Mouse (Mus musculus): ENCODE measurements at regions not wholly inside any gene's neighbourhood (a gene's known extent, or its start where the extent isn't known, plus 50 kb on each side); places are given as distances from the start of the nearest gene placed in this dataset.

- Histone ChIP-seq H3K4me2 (ENCODE audit: low read depth, low read length) (no peak overlapping the region), H3K27ac (ENCODE audit: low read depth) (no peak overlapping the region), H3K27me3 (ENCODE audit: insufficient read depth, low read length) (no peaks in the 10 kb centered on the region), H3K9ac (replicated peaks) (no peak overlapping the region), H3K4me1 (ENCODE audit: insufficient read depth) (peaks cover 66% of the 10 kb centered on the region), H3K36me3 (replicated peaks; ENCODE audit: insufficient read depth, low read length) (no peaks in the 10 kb centered on the region), H3K4me3 (ENCODE audit: low read depth, low read length) (no peak overlapping the region), H3K9me3 (ENCODE audit: low read length) (no peaks in the 10 kb centered on the region)
- WGBS (ENCODE audit: insufficient replicate concordance): 66% methylated on average over 3 of the region's 3 CpGs
- DNase-seq (no peak), ATAC-seq (no peak)
- TF ChIP-seq EP300 (IDR thresholded peaks at IDR 0.05; ENCODE audit: low read depth) (no peak), CTCF (IDR thresholded peaks at IDR 0.05; ENCODE audit: low read depth) (no peak)
Measured at GRCm38 (mm10) chr16:30793856-30794255, 194.3 kb downstream of the Fam43a start.

DNA sequence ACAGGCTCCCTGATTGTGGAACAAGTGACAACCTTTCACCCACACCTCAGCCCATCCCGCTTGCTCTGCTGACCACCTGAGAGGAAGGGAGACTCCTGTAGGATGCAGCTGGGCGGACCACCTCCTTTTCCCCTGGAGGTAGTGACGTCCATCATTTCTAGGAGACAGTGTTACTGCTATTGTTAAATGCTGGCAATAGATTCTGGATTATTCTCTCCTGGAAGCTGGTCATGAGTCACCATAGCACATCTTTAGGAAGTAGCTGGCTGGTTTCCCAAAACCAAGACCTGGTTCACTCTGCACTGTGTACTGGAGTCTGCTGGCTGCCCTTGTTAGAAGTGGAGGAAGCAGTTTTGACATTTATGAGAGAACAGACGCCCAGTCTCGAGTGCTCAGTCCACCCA lies 196.0 kb downstream of the Fam43a start:
- no peak for DNase-seq
- H3K4me2 ChIP-seq (ENCODE audit: low read depth, low read length): no peak overlapping the region
- H3K9ac ChIP-seq (replicated peaks): no peak overlapping the region
- H3K4me1 ChIP-seq (ENCODE audit: insufficient read depth): peaks cover 56% of the 10 kb centered on the region
- H3K27ac ChIP-seq (ENCODE audit: low read depth): peak overlapping the region; percentile 70
- ATAC-seq: peak; percentile 47
- H3K27me3 ChIP-seq (ENCODE audit: insufficient read depth, low read length): no peaks in the 10 kb centered on the region
- no peak for TF ChIP-seq CTCF (IDR thresholded peaks at IDR 0.05; ENCODE audit: low read depth)
- no peak for TF ChIP-seq EP300 (IDR thresholded peaks at IDR 0.05; ENCODE audit: low read depth)
- WGBS (ENCODE audit: insufficient replicate concordance): 64% methylated on average over 5 of the region's 5 CpGs
- H3K4me3 ChIP-seq (ENCODE audit: low read depth, low read length): no peak overlapping the region
- no peaks in the 10 kb centered on the region for H3K36me3 ChIP-seq (replicated peaks; ENCODE audit: insufficient read depth, low read length)
- no peaks in the 10 kb centered on the region for H3K9me3 ChIP-seq (ENCODE audit: low read length)

DNA sequence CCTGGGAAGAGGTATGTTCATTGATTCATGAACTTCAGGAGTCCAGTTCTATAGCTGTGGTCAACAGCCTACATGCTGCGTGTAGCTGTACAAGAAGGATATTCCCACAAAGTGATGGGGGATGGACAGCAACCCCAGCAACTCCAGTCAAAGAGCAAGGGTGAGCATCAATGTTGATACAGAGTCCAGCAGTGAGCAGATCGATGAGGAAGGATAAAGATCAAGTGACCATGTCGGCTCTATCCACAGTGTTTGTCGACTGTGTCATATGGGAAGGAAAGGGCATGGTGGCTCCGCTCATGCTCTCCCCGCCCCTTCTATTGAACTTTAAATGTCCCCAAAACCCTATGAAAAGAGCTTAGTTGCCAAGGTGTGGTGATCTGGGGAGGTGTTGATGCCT lies 196.6 kb downstream of the Fam43a start:
- DNase-seq: no peak
- ATAC-seq: peak; percentile 93
- peak overlapping the region; percentile 70 for H3K27ac ChIP-seq (ENCODE audit: low read depth)
- no peak overlapping the region for H3K9ac ChIP-seq (replicated peaks)
- H3K36me3 ChIP-seq (replicated peaks; ENCODE audit: insufficient read depth, low read length): no peaks in the 10 kb centered on the region
- no peak overlapping the region for H3K4me2 ChIP-seq (ENCODE audit: low read depth, low read length)
- H3K4me1 ChIP-seq (ENCODE audit: insufficient read depth): peaks cover 51% of the 10 kb centered on the region
- WGBS (ENCODE audit: insufficient replicate concordance): 72% methylated on average over 6 of the region's 6 CpGs
- H3K9me3 ChIP-seq (ENCODE audit: low read length): no peaks in the 10 kb centered on the region
- H3K27me3 ChIP-seq (ENCODE audit: insufficient read depth, low read length): no peaks in the 10 kb centered on the region
- H3K4me3 ChIP-seq (ENCODE audit: low read depth, low read length): no peak overlapping the region
- TF ChIP-seq EP300 (IDR thresholded peaks at IDR 0.05; ENCODE audit: low read depth) (peak; percentile 43; the same call in 1 of the 2 replicates), CTCF (IDR thresholded peaks at IDR 0.05; ENCODE audit: low read depth) (no peak)

DNA sequence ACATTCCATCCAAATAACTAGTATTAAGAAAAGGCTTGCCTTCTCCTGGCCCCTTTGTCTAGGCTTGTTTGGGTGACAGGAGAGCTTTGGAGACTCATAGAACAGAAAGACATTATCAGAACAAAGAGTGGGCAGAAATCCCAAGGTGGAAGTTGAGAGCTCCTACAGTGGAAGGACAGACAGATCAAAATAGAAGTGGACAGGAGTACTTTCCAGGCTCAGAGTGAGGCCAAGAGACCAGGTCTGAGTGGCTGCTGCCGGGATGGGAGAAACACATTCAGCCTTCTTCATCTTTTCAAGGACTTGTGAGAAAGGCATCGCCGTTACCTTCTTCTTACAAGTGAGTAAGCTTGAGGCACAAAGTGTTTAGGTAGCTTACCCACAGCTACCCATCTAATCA lies 197.5 kb downstream of the Fam43a start:
- ATAC-seq (no peak), DNase-seq (no peak)
- Histone ChIP-seq H3K4me1 (ENCODE audit: insufficient read depth) (peaks cover 42% of the 10 kb centered on the region), H3K27me3 (ENCODE audit: insufficient read depth, low read length) (no peaks in the 10 kb centered on the region), H3K9ac (replicated peaks) (no peak overlapping the region), H3K27ac (ENCODE audit: low read depth) (no peak overlapping the region), H3K4me3 (ENCODE audit: low read depth, low read length) (no peak overlapping the region), H3K4me2 (ENCODE audit: low read depth, low read length) (no peak overlapping the region), H3K9me3 (ENCODE audit: low read length) (no peaks in the 10 kb centered on the region), H3K36me3 (replicated peaks; ENCODE audit: insufficient read depth, low read length) (no peaks in the 10 kb centered on the region)
- WGBS (ENCODE audit: insufficient replicate concordance): 90% methylated on average over 3 of the region's 3 CpGs
- TF ChIP-seq CTCF (IDR thresholded peaks at IDR 0.05; ENCODE audit: low read depth): no peak
- no peak for TF ChIP-seq EP300 (IDR thresholded peaks at IDR 0.05; ENCODE audit: low read depth)

DNA sequence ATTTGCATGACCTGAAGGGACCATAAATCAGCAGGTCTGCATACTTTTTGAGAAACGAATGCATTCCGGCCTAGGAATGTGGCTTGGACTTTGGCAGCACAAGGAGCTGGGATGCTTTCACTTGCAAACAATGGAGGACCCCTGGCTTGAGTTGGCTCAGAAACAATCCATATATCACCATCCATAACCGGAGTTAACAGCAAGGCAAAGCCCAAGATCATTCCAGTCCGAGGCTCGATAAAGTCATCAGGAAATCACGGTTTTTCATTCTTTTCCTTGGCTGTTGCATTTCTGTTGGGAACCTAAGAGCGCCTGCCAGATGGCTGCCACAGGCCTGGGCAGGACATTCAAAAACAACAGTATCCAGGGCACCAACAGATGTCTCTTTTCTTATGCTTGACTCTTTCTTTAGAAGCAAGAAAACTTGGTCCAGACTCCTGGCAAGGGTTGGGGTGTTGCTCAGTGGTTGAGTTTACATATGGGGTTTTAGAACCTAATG lies 198.5 kb downstream of the Fam43a start:
- DNase-seq: no peak
- WGBS (ENCODE audit: insufficient replicate concordance): 79% methylated on average over 7 of the region's 7 CpGs
- no peak overlapping the region for H3K4me2 ChIP-seq (ENCODE audit: low read depth, low read length)
- no peak overlapping the region for H3K27ac ChIP-seq (ENCODE audit: low read depth)
- H3K9me3 ChIP-seq (ENCODE audit: low read length): no peaks in the 10 kb centered on the region
- no peak for ATAC-seq
- no peak for TF ChIP-seq CTCF (IDR thresholded peaks at IDR 0.05; ENCODE audit: low read depth)
- no peak for TF ChIP-seq EP300 (IDR thresholded peaks at IDR 0.05; ENCODE audit: low read depth)
- H3K27me3 ChIP-seq (ENCODE audit: insufficient read depth, low read length): no peaks in the 10 kb centered on the region
- no peaks in the 10 kb centered on the region for H3K36me3 ChIP-seq (replicated peaks; ENCODE audit: insufficient read depth, low read length)
- H3K4me3 ChIP-seq (ENCODE audit: low read depth, low read length): no peak overlapping the region
- H3K4me1 ChIP-seq (ENCODE audit: insufficient read depth): peaks cover 32% of the 10 kb centered on the region
- no peak overlapping the region for H3K9ac ChIP-seq (replicated peaks)

DNA sequence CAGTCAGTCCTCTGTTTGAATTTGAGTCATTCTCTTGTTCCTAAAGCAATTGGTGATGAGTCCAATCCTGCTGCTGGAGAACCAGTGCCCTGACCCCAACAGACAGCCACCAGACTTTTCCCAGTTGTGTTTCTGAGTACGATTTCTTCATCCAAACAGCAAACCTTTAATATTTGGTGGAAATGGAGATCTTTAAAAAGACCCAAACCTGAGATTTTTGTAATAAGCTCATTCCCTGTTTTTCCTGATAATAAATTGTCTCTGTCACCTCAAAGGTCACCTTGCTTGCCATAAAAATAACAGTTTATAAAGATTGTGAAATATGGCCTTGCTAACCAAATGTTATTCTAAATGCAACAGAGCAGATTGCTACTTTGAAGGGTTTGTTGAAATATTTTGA lies 199.0 kb downstream of the Fam43a start:
- ATAC-seq: no peak
- WGBS (ENCODE audit: insufficient replicate concordance): 63% methylated on average over 1 of the region's 1 CpGs
- Histone ChIP-seq H3K4me1 (ENCODE audit: insufficient read depth) (peaks cover 28% of the 10 kb centered on the region), H3K4me2 (ENCODE audit: low read depth, low read length) (no peak overlapping the region), H3K9me3 (ENCODE audit: low read length) (no peaks in the 10 kb centered on the region), H3K27ac (ENCODE audit: low read depth) (no peak overlapping the region), H3K9ac (replicated peaks) (no peak overlapping the region), H3K36me3 (replicated peaks; ENCODE audit: insufficient read depth, low read length) (no peaks in the 10 kb centered on the region), H3K27me3 (ENCODE audit: insufficient read depth, low read length) (no peaks in the 10 kb centered on the region), H3K4me3 (ENCODE audit: low read depth, low read length) (no peak overlapping the region)
- peak; percentile 9 for DNase-seq
- no peak for TF ChIP-seq EP300 (IDR thresholded peaks at IDR 0.05; ENCODE audit: low read depth)
- TF ChIP-seq CTCF (IDR thresholded peaks at IDR 0.05; ENCODE audit: low read depth): no peak

All from liver, postnatal 0 days (tissue).